Mouse (Mus musculus) erythroid progenitor cell, adult 5-6 weeks (primary cell): ENCODE data around the gene Kl. TPM values are rescaled to one million over a fixed set of nuclear protein-coding genes. Genes with fewer than 3 reads are reported as not detected.

Experiments used
- ATAC-seq: replicated peaks from 2 replicates; pipeline ENCODE4 v1.8.0; 2016; ENCODE audit warnings: moderate number of reproducible peaks, mild to moderate bottlenecking, moderate TSS enrichment, inconsistent platforms; ENCODE audit not compliant: poor library complexity, low FRiP score, severe bottlenecking
- total RNA-seq, 2 experiments: library from RNA; stranded (forward) in 1 of 2; stranded (reverse) in 1 of 2; fragments of 150-400 nt in 1 of 2; fragments of 186-747, 209-891 nt in 1 of 2; gene quantifications; 2 replicates each; pipeline versions ENCODE4 v1.2.3 to v1.2.4; 2015 to 2017; ENCODE audit warnings: low replicate concordance in 2 of 2

Gene Kl
- total RNA-seq, 2 experiments from 2014 or later = not detected

DNA sequence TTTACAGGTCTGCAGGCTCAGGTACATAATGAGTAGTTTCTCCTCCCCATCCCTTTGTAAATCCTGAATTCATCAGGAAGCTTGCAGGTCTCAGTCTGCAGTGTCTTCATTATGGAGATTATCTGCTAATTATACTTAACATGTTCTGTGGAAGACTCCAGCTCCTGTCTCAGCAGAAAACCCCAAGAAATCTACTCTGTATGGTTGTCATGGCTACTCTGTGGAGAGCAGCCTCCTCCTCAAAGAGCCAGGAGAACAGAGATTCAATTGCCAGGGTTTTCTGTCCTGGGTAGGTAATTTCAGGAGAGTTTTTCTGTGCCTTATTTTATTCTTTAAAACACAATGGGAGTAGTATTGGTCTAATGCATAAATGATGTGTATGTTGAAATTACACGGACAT, 70.5 kb downstream of the Kl start:
- ATAC-seq = no peak

DNA sequence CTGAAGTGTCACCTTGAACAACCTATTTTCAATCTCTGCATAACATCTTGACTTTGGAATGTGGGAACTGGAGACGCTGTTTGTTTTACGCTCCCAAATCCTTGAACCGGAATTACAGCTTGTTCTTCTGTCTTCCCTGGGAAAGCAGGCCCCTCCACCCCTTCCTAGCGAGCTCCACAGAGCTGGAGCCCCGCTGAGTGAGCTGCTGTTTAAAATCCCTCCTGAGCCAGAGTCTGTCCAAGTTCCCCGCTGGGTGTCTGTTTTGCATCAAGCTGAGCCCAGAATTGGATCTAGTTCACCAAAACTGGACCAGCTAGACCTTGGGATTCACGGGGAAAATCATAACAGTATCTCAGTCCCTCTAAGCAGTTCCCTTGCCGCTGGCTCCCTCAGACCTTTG, 71.1 kb downstream of the Kl start:
- ATAC-seq = no peak

GRCm38 (mm10) chr5:151024483-151024882, 72.1 kb downstream of the Kl start:
- no peak for ATAC-seq

- ATAC-seq = no peak
These were observed 73.7 kb downstream of the Kl start for GRCm38 (mm10) chr5:151026069-151026468.

DNA sequence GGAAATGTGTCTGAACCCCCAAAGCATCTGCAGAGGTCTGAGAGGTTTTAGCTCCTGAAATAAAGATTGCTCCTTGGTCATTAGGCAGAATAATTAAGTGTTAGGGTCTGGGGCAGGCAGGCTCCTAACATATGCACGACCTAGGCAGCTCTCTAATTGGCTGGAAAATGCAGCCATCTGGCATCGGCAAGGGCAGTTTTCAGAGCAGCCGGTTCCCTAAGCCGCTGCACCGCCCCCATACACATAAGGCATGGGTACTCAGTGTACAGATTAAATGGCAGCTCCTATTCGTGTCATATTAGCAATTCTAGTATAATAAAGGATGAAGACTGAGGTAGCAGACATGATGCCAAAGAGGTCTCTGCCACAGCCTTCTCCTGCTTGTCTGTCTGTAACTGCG, 74.8 kb downstream of the Kl start:
- ATAC-seq = no peak

DNA sequence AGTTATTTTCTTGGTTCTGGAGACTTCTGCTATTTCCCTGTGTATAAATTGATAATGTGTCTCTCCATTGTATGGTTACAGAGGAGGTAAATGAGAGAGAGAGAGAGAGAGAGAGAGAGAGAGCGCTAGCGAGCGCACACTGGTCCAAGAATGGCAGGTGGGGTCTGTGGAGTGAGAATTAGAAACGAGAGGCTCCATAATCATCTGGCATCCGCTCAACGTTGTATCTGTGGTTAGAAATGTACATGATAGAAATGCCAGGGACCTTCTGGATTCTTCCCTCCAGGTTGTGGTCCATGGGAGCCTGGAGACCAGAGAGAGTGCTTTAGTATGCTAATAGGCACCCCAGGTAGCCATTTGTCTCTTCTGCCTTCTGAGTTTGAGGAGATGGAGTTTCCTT, 76.5 kb downstream of the Kl start:
- no peak for ATAC-seq

DNA sequence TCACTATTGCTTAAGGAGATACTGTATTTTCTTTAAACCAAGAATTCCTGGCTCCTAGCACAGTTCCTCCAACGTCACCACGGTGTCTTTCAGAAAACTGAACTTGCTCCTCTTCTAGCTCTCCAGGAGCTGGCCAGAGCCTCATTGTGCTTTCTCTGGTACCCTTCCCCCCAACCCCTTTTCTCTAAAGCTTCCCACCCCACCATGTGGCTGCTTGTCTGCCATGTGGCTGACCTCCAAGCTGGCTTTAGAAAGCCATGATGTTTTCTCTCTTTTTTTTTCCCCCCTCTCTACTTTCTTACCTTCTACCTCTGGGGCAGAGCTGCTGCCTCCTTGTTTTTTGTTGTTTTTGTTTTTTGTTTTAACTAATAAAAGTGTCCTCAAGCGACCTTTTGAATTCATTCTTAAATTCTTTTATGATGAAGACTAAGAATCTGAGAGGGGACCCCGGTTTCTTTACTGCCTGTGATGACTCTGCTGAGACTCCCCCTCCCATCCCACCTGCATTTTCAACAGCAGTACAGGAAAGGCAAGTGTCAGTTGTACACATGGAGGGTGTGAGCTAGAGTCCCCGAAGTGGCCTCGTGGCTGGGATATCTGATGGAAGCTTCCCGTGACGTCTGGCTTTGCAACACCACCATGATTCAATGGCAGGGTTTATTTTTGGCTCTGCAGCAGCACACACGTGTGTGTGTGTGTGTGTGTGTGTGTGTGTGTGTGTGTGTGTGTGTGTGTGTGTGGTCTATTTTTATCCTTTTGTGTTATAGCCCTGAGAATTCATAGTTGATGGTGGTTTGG, 82.5 kb downstream of the Kl start:
- no peak for ATAC-seq

DNA sequence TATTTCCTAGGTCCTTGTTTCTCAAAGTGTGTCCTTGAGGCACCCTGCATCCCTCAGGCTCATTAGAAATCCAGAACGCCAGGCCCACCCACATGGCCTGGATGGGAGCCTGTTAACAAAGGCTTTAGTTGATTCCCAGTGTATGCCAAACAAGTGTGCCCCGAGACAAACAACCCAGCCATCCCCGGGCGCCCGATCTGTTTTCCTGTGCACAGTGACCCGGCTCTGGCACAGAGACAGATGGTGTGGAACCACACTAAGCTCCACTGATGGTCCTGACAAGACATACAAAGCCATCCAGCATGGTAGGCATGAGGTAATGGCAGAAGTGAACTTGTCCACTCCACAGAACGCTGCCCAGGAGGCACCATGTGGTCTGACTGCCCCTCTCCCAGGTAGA, 85.5 kb downstream of the Kl start:
- ATAC-seq = no peak

DNA sequence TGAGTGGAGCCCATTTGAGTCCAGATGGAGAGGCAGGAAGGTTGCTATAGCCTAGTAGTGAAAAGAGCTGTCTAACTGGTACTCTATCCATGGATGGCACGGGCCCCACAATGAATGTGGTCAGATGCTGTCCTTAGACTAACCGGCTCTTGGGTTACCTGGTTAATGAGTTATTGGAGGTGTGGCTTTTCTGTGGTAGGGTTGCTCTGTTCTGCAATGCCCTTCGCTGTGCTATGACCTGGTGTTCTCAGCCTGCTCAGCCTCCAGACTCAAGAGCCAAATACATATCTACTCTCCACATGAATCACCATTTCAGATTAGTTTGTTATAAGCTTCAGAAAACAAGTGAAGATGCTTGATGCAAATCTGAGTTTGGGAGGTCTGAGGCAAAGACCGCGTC, 90.5 kb downstream of the Kl start:
- no peak for ATAC-seq
